Mouse (Mus musculus) embryo, embryonic 9.5 days (tissue): ENCODE measurements around the gene Fgfr2.
"Not testable (repeated sequence)": the region's sequence is repeated elsewhere in the genome, so short reads cannot be mapped to it uniquely, and the experiment has no call there.

ENCODE experiments used
- DNase-seq: peaks from one replicate; pipeline ENCODE4 v3.0.0-alpha.2; 2017; ENCODE audit errors: extremely low spot score

The Fgfr2 gene

DNA sequence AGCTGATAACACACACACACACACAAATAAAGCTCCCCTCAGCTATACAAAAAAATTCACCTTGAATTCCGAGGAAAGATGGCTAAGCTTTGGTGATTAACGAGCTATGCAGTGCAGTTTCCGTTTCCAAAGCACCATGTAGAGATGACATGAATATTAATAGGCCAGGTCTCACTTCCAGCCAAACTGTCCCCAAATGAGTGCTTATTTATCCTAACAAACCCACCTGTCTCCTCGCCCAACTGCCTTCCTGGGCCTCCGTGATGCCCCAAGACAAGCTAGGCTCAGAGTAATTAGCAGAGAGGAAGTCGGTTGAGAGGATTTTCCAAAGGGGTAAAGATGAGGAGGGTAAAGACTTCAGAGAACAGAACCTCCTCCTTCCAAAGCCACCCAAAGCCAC is 2652.1 kb downstream of the Fgfr2 start:
- DNase-seq = no peak

DNA sequence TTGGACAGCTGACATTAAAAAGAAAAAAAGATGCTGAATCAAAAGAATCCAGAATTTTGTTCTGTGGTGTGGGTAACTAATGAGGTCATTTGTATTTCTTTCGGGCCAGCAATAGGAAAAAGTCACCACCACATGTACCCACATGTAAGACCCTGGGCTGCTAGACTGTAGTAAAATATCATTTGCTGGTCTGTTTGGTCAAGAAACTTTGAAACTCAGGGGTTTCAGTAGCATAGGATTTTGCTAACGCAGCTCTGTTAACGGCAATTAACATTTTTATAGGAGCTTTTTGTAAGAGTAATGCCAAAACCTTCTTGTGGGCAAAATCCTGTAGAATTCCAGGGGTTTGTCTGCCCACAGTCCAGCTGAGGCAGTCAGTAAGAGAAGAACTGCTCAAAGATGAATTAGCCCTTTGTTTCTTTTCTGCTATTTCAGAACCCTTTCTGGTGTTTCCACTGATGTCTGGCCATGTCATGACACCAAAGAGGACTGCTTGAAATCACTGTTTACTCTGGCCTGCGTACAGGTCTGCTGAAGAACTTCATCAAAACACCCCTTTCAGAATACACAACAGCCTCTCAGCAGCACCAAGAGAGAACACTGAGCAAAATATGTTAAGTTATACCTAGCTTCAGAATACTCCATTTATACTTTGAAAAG is 2667.4 kb downstream of the Fgfr2 start:
- no peak for DNase-seq

DNA sequence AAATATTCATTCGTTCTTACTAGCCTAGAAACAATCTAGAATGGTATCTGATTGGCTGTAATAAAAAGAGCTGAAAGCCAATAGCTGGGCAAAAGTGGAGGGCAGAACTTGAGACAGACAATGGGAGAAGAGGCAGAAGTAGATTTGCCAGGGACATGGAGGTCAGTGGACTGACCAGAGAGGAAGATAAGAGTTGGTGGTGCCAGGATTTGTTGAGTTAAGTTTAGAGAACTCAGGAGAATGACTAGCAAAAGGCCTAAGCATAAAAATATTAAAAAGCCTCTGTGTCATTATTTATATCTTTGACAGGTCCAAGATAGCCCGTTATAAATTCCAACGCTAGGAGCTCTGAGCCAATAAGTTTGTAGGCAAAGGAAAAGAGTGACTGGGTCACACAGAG is 2668.9 kb downstream of the Fgfr2 start:
- no peak for DNase-seq

DNA sequence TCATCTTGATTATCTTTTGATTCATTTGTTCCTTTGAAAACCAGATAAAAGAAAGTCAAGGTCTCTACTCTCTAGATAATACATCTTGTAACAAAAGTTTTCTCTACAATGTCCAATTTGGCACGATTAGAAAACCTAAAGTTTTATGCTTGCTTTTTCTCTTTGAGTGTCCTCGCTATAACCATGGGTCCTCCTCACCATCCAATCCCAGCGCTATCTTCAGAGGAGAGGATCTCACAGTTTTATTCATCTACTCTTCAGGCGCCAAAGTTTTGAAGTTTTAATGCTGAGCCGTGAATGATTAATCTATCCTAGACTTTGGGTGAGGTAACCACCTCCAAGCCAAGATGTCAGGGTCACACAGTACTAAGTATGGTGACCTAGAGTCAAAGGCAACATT is 2687.4 kb downstream of the Fgfr2 start:
- DNase-seq = no peak

DNA sequence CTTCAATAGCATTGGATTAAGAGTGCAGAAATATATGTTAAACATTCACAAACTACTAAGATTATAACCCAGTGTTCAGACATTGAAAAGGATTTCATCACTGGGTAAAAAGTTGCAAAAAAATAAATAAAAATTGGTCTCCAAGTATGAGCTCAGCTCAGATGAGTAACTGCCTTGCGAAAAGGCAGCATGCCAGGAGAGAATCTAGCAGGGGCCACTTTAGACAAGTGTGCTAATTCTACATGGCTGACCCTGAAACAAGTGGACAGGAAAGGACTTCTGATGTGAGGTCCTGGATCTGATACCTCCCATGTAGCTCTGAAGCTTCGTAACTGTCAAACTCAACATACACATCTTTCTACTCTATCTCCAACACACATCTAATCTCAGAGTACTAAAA is 2691.0 kb downstream of the Fgfr2 start:
- DNase-seq = no peak

DNA sequence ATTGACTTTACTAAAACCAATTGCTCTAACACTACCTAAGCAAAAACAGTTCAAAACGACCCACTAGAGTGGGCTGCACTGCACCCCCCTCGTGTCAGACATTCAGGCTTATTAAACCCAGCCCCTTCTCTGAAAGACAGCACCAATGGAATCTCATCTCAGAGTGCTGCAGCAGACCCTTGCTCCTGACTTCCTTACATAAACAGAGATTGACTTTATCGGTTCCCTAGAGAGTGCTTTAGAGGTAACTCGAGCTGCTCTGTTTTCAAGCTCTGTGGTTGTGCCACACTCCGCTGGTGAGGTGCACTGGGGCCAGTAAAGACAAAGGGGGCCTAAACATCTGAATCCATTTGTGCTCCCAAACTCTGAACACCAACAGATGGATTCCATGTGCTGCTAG is 2696.6 kb downstream of the Fgfr2 start:
- peak; percentile 68 for DNase-seq

DNA sequence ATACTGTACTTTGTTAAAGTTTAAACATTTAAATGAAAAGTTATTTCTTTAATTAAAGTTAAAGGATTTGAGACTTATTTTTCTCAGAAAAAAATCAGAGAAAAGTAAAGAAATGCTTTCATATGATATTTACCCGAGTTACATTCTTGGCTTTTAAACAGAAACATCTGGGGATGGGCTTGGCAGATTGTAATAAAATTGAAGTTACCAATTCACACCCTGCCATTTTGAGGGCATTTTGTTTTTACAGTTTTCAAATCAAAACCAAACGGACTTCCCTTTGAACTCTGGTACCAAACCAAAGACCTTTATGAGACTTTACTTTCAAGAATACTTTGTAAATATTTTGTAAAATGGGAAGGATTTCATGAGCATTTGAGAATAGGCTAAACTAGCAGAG is 2697.2 kb downstream of the Fgfr2 start:
- DNase-seq = no peak

DNA sequence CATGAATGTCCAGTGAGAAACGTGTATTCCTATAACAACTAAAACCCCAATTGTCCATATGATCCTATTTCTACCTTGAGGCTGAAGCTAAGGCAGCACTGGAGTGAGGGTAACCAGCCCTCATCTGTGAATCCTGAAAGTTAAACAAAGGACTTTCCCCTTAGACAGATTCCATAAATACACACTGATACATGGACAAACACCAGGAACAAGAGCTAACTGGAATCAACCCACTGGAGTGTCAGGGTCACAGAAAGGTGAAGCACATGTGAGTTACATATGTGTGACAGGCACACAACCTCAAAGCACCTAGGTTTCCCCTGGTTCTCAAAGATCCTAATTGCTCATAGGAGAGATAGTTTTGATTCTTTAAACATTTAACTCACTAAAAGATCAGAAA is 2703.2 kb downstream of the Fgfr2 start:
- peak; percentile 8 for DNase-seq

DNA sequence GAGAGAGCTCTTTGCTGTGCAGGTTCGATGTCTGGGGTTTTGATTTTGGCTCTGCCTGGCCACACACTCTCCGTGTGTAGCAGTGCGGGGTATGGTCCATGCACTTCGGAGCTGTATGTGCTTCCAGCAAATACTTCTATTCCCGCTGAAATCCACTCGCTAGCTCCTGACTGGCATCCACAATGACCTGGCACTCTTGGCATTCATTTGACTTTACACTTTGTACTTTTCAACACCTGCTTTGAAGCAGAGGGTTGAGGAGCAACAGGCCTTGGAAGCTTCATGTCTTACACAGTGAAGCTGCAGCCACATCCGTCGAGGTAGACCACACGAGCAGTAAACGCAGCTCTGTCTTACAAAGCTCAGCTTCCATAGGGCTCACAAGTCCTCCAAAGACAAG is 2715.5 kb downstream of the Fgfr2 start:
- DNase-seq = no peak

DNA sequence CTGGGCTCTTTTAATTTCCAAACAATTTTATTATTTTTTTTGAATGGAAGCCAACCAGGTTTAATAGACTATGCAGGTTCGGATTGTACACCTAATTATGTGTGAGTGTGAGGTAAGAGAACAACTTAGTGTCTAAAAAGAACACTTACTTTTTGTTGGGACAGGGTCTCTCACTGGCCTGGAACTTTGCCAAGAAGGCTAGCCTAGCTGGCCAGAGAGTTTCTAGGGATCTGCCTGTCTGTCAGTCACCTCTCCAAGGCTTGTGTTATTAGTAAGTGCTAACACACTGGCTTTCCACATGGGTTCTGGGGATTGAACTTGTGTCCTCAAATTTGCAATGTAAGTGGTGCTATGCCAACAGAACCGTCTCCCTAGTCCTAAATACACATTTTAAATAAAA is 2719.8 kb downstream of the Fgfr2 start:
- no peak for DNase-seq

DNA sequence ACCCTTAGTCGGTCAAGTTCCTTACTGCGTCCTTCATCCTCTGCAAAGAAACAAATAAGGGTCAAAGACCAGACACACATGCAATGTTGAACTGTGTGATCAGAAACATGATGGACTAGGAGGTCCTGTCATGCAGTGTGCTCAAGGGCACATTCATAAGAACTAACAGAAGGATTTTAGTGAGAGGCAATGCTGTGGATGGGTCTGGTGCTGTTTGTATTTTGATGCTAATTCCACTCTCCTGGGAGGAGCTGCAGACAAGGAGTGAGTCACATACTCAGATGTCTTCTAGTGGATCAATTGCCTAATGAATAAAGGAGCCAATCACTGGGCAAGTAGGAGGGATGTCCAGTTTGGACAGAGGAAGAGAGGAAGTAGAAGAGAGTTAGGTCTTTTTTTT is 2728.5 kb downstream of the Fgfr2 start:
- no peak for DNase-seq

DNA sequence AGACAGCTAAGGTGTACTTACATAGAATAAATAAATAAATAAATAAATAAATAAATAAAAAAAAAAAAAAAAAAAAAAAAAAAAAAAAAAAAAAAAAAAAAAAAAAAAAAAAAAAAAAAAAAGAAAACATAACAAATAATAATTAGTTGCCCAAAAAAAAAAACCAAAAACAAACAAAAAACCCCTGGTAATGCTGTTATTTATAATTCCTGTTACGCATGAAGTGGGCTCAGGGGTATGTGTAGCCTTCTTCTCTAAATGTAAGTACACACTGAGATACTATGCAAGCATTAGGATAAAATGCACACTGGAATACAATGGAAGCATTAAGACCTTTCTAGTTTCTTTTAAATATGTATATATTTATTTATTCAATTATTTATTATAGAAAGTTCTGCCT is 2733.1 kb downstream of the Fgfr2 start:
- not testable (repeated sequence) for DNase-seq

DNA sequence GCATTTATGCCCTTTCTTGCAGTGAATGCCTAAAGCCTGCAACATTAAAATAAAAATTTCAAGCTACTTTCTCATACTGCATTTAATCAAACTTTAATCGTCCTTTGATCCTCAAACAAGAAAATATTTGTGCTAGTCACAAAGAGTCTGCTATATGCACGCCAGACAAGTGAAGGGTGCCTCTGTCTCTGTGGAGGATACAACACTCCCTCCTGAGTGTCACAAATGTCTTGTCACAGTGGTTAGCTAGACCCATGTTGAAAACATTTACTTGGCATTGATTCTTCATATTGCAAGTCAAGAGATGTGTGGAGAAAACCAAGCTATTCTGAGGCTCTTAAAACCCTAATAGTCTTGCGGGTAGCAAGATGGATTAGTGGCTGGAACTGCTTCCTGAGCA is 2736.8 kb downstream of the Fgfr2 start:
- DNase-seq = no peak

DNA sequence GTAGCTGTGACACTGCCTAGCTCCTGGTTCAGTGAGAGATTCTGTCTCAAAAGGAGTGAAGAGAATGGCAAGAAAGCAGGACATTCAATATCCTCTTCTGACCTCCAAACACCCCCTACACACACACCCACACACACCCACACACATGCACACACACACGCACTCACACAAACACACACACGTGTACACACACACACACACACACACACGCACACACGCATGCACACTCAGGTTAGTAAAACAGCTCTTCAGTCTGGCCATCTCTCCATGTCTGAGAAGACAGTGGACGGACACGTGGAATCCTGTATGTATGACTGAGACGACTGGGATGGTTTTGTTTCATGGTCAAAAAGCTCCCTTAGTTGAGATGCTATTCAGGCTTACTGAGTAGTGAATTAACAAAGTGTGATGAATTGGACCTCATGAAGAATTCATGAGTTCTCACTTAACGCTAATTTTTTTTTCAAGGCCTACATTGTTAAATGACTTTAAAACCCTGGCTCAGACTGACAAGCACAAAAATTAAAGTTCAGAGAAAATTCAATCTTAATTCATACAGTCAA is 2737.3 kb downstream of the Fgfr2 start:
- no peak for DNase-seq

DNA sequence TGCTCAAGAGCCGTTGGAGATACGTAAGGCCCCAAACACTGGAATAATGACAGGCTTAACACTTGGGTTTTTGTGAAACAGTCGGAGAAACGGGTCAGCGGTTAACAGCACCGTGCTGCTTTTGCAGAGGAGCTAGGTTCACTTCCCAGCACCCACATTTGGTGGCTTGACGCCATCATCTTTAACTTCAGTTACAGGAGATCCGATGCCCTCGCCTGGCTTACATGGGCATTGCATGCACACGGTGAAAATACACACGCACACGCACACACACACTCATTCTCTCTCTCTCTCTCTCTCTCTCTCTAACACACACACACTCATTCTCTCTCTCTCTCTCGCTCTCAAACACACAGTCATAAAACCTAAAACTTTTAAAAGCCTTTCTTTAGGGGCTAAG is 2741.0 kb downstream of the Fgfr2 start:
- DNase-seq = no peak

DNA sequence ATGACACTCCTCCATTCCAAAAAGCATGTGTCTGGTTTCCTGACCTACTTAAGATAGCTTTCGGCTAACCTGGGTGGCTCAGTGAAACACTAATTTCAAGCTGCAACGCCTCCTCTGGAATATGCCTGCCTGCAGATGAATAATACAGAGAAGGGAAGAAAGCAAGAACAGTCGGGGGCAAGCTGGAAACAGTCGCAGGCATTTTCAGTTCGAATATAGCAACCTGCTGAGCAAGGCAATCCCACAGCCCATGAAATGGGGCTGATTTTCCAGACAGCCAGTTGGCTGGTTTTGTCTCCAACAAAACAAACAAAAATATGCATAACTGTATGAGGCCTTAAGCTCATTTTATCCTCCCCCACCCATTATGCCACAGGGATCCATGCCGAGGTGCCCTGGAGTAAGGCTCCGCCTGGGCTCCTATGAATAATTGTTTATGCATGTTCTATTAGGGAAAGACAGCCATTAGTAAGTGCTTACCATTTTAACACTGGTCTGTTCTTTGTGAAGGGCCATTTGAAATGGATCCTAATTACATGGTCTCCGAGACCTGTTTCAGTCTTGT is 2741.7 kb downstream of the Fgfr2 start:
- DNase-seq = no peak

DNA sequence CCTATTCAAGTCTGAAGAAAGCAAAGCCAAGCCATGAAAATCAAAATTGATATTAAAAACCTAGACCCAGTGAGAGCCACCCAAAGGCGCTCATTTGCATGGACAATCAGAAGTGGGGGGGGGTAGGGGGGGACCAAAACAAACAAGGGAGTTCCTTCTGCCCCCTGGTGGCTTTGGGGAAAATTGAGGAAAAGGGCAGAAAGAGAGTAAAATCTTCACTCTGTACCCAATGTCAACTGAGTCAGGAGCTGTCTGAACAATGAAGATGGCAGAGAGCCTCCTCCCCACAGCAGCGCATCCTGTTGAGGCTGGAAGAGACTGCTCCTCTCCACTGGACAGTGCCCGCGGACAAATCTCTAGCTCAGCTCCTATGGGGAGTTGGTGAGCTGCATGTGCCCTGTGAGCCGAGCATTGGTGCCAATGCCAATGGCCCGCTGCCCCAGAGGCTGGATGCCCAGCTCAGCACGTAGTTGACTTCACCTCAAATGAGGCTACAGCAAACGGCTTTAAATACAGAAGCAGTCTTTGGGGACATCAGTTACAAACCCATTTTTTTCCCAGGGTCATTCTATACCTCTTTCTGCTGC is 2742.3 kb downstream of the Fgfr2 start:
- no peak for DNase-seq

DNA sequence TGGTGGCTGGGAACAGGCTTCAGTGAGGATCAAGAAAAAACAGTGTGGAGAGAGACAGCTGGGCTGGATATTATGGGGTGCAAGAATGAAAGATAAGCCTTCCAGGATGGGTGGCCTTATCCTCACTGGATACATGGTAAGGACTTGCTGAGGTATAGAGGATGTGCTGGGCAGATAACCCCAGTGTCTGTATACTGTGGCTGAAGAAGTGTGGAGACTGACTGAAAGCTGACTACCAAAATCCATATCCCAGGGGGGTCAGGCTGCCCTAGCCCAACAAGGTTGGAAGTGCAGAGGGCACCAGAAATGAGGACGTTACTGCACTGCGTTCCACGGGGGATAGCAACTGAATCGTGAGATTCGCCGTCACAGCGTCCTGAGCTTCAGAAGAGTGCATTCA is 2742.8 kb downstream of the Fgfr2 start:
- DNase-seq = no peak

DNA sequence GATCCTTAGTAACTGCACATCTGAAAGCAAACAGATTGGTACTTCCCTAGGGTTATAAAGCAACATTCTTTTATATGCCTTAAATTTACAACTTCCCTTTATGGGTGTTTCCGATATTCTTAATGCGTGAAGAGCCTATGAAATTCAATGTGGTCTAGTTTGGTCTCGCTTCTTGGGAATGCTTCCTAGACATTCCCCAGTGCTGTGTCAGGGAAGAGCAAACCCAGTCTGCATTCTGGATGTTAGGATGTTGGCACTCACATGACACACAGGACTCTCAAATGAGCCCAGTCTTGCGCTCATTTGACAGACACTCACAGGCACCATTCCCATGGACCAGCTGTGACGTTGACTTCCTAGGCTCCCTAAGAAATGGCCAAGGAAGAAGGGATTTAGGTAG is 2743.3 kb downstream of the Fgfr2 start:
- DNase-seq = no peak

DNA sequence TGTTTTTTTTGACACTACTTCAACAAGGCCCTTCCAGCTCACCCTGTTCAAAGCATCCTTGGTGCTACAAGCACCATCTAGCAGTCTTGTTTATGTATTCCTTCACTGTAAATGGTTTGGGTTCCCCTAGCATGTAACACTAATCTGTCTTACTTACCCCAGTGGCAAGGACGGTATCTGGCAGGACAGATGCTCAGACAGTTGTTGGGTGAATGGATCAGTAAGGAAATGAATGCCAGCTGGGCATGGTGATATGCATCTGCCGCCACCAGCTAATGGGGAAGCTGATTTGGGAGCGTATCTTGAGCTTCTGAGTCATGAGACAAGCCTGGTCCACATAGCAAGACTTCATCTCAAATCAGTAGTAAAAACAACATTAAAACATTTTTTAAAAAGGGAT is 2744.8 kb downstream of the Fgfr2 start:
- no peak for DNase-seq

DNA sequence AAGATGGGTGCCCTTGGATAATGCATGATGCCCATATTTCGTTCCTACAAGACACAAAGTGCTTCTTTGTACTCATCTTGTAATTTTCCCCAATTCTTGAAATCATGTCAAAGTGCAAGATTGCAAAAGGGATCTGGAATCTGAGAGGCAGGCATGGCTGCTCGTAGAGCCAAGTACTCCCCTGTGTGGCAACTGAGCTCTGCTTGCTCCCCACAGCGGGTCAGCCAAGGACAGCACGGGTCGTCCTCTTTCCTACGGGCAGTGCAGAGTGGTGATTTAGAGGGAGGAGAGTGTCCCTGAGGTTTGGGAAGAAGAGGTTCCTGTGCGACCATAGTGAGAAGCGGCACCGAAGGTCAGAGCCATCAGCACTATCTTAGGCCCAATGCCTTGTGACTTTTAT is 2748.8 kb downstream of the Fgfr2 start:
- DNase-seq = no peak

DNA sequence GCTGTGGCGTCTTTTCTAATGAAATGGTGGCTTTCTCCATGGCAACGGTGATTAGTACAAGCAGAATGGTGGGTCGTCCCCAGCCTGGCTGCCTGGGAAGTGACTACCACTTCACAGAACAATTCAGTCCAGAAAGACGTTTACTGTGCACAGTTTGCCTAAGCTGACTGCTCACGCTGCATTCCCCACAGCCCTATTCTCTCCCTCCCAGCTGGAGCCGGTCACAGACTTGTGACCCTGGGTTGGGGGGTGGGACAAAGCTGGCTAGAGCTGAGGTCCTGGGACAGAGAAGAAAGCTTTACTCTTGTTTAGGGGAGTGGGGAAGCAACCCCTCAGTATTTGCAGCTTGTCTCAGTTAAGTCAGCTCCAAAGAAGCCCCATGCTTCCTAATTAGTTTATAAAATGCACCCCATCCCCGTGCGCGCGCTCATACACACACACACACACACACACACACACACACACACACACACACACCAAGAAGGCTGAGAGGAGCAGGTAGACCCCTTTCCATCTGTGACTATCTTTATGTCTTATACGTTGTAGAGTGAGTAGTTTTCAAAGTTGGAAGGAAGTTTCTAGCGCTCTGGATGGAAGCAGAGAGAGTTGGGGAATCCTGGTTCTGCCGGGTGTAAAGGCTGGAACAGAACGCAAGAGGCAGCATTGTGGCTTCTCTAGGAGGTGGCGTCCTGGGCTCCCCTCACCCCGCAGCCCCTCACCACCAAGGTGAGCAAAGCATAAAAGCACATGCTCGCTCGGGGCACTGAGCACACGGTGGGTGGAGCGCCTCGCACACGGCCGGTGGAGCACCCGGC is 2754.1 kb downstream of the Fgfr2 start:
- peak; percentile 80 for DNase-seq
